14 mouse cellular contexts compared by ENCODE assay signal in genomic region chr3:130508330-130508729, GRCm38 (mm10).
A peak's percentile ranks its signal among the peaks of the same experiment; 100 is the strongest.
DNase-seq lines count a peak whose midpoint lies in the region.
"Had no signal": no experiment of that assay in that cellular context is flagged by ENCODE, and none has a peak within 500 bp of the region (broad histone marks: within the 10 kb centered on the region; RNA-seq: fewer than 3 reads in every experiment).

No protein-coding gene starts in this region.

- peak; percentile 26 to 53 for DNase-seq in frontal cortex, postnatal 36 days (ENCODE audit: low spot score in 2 of 2)
- no peak for DNase-seq in frontal cortex, postnatal 10 days (ENCODE audit: low spot score in 2 of 2)
- DNase-seq in left cerebral cortex, postnatal 25 days (ENCODE audit: low spot score in 2 of 2) = peak; percentile 14 to 72
- no peak for DNase-seq in left cerebral cortex, postnatal 10 days (ENCODE audit: extremely low spot score in 1 of 2, low spot score in 2 of 2)
- peak; percentile 68 for DNase-seq in brain, adult 2 months (ENCODE audit: low read depth, low spot score)
- peak; percentile 49 for DNase-seq in telencephalon, adult 2 months (ENCODE audit: low read depth, low spot score)
- DNase-seq: adrenal gland, postnatal 14 days; cerebellum, adult 18-20 months; cerebellum, adult 9-11 months; cerebellum, postnatal 36 days; forebrain, postnatal 0 days; gastrocnemius, postnatal 36 days; heart, adult 2 months; heart, postnatal 14 days had no signal

- intact Hi-C loops in left cerebral cortex, postnatal 25 days (cut with DNase I) = no loop called here
- intact Hi-C loops in left cerebral cortex, postnatal 10 days (cut with DNase I) = no loop called here

Comparison
In these comparisons a context has a peak if more than half of its experiments do, and no peak if none do; other contexts are left out.
1. DNase-seq: peak in frontal cortex, postnatal 36 days (2 of 2), left cerebral cortex, postnatal 25 days (2 of 2), brain, adult 2 months (single experiment) and telencephalon, adult 2 months (single experiment); none in frontal cortex, postnatal 10 days (0 of 2) and left cerebral cortex, postnatal 10 days (0 of 2).